8 mouse cellular contexts compared by ENCODE assay signal in genomic region chr10:81168087-81168431, GRCm38 (mm10). TPM values are rescaled to one million over a fixed set of nuclear protein-coding genes. Genes with fewer than 3 reads are reported as not detected.
A peak's percentile ranks its signal among the peaks of the same experiment; 100 is the strongest.
DNase-seq lines count a peak whose midpoint lies in the region; ATAC-seq and TF ChIP-seq lines count a peak whose summit lies in the region.

No protein-coding gene starts in this region.

- no peaks in the 10 kb centered on the region for H3K27me3 ChIP-seq in kidney, embryonic 14.5 days (ENCODE audit: control insufficient read depth, insufficient read depth, low read length)
- no peaks in the 10 kb centered on the region for H3K27me3 ChIP-seq in hindbrain, embryonic 11.5 days (ENCODE audit: control insufficient read depth, insufficient read depth, low read length)

- no peaks in the 10 kb centered on the region for H3K9me3 ChIP-seq in kidney, embryonic 14.5 days (ENCODE audit: control insufficient read depth, low read length)
- no peaks in the 10 kb centered on the region for H3K9me3 ChIP-seq in hindbrain, embryonic 11.5 days (ENCODE audit: control insufficient read depth, low read length)

- WGBS in kidney, embryonic 14.5 days: 7% methylated on average over 5 of the region's 5 CpGs
- under 1% methylated on average over 5 of the region's 5 CpGs for WGBS in bone marrow, adult 2 months
- WGBS in hindbrain, embryonic 11.5 days: 9% methylated on average over 5 of the region's 5 CpGs

- peak overlapping the region; percentile 89 for H3K27ac ChIP-seq in kidney, embryonic 14.5 days (ENCODE audit: low read depth, low read length)
- peak overlapping the region; percentile 85 for H3K27ac ChIP-seq in bone marrow, adult 2 months (ENCODE audit: control insufficient read depth, insufficient read depth, low read depth, low read length, poor library complexity)
- peak overlapping the region; percentile 24; the same call in 1 of the 2 replicates for H3K27ac ChIP-seq in hindbrain, embryonic 11.5 days (ENCODE audit: low read depth, low read length)

- H3K9ac ChIP-seq in kidney, embryonic 14.5 days (ENCODE audit: low read depth, low read length): peak overlapping the region; percentile 61; the same call in 1 of the 2 replicates
- H3K9ac ChIP-seq in hindbrain, embryonic 11.5 days (ENCODE audit: low read depth, low read length): 0 out of 2 replicates have a peak overlapping the region, but pooled peaks have one; percentile 28

- peak overlapping the region; percentile 43 for H3K4me3 ChIP-seq in kidney, embryonic 14.5 days (ENCODE audit: low read length)
- peak overlapping the region; percentile 62 for H3K4me3 ChIP-seq in bone marrow, adult 2 months (replicated peaks; ENCODE audit: control insufficient read depth, low read depth, low read length)
- peak overlapping the region; percentile 27 for H3K4me3 ChIP-seq in hindbrain, embryonic 11.5 days (ENCODE audit: low read depth, low read length)

- no peak for TF ChIP-seq POLR2A in bone marrow, adult 2 months (IDR thresholded peaks at IDR 0.05; ENCODE audit: borderline replicate concordance, control insufficient read depth, low read depth, low read length)

- TF ChIP-seq CTCF in bone marrow, adult 2 months (IDR thresholded peaks at IDR 0.05; ENCODE audit: control insufficient read depth, insufficient read depth, low read length): no peak

- H3K4me2 ChIP-seq in kidney, embryonic 14.5 days (replicated peaks; ENCODE audit: low read depth, low read length): peak overlapping the region; percentile 79
- peak overlapping the region; percentile 66 for H3K4me2 ChIP-seq in hindbrain, embryonic 11.5 days (replicated peaks; ENCODE audit: low read depth, low read length)

- DNase-seq in kidney, adult 9 months: no peak
- DNase-seq in hindbrain, embryonic 11.5 days (ENCODE audit: low spot score): no peak
- DNase-seq in c-Kit-positive CD71-positive TER-119-positive erythroid progenitor cells, embryonic 14.5 days (ENCODE audit: low spot score): no peak
- no peak for DNase-seq in MN1 (ENCODE audit: low spot score)
- no peak for DNase-seq in adrenal gland, adult 18-20 months (ENCODE audit: low spot score in 2 of 2)

- peak; percentile 61 for ATAC-seq in kidney, embryonic 14.5 days (ENCODE audit: low FRiP score, low TSS enrichment)
- peak; percentile 75 for ATAC-seq in hindbrain, embryonic 11.5 days (ENCODE audit: low FRiP score)
- peak; percentile 27 for ATAC-seq in megakaryocyte-erythroid progenitor cell, adult 5-6 weeks (replicated peaks; ENCODE audit: low FRiP score, low TSS enrichment, poor library complexity, severe bottlenecking)

- peaks cover 11% of the 10 kb centered on the region; the same call in 1 of the 2 replicates for H3K4me1 ChIP-seq in kidney, embryonic 14.5 days (ENCODE audit: control insufficient read depth, insufficient read depth, low read length)
- peaks cover 1% of the 10 kb centered on the region for H3K4me1 ChIP-seq in bone marrow, adult 2 months (ENCODE audit: control insufficient read depth, insufficient read depth, low read length)
- 0 out of 2 replicates have a peak, but pooled peaks cover 3% of the 10 kb centered on the region for H3K4me1 ChIP-seq in hindbrain, embryonic 11.5 days (replicated peaks; ENCODE audit: control insufficient read depth, insufficient read depth, low read length)

- H3K36me3 ChIP-seq in kidney, embryonic 14.5 days (ENCODE audit: control insufficient read depth, insufficient read depth, low read length): peaks cover 12% of the 10 kb centered on the region
- no peaks in the 10 kb centered on the region for H3K36me3 ChIP-seq in hindbrain, embryonic 11.5 days (ENCODE audit: control insufficient read depth, insufficient read depth, low read length)

RNA-seq across cellular contexts. Expression of gene Pias4, which starts 0.3 kb away (rescaled TPM):
- 45.3 and 48.4 TPM in 2 replicates for polyA plus RNA-seq in kidney, embryonic 14.5 days (2014; fragmentation: Nextera tagmentation; extraction: Ambion mirVana)
- polyA plus RNA-seq in bone marrow, adult 2 months (2011; ENCODE audit: insufficient read depth, insufficient read length, low replicate concordance, missing spikeins): 11.1 and 29.0 TPM in 2 replicates
- polyA plus RNA-seq in hindbrain, embryonic 11.5 days (2014; fragmentation: Nextera tagmentation; extraction: Ambion mirVana): 52.7 and 54.1 TPM in 2 replicates
- total RNA-seq in megakaryocyte-erythroid progenitor cell, adult 5-6 weeks (2014; fragmentation: Nextera tagmentation): 14.8 and 15.2 TPM in 2 replicates
- total RNA-seq in megakaryocyte-erythroid progenitor cell, adult 5-6 weeks (2017): 5.4 and 20.8 TPM in 2 replicates
- 10 to 100 TPM; 27.3 to 29.7 TPM for total RNA-seq in adrenal gland, adult 18-20 months (2021)

RNA-seq across cellular contexts. Expression of gene Eef2, which starts 8.4 kb away (rescaled TPM):
- 465 and 473 TPM in 2 replicates for polyA plus RNA-seq in kidney, embryonic 14.5 days (2014; fragmentation: Nextera tagmentation; extraction: Ambion mirVana)
- 347 and 468 TPM in 2 replicates for polyA plus RNA-seq in bone marrow, adult 2 months (2011; ENCODE audit: insufficient read depth, insufficient read length, low replicate concordance, missing spikeins)
- polyA plus RNA-seq in hindbrain, embryonic 11.5 days (2014; fragmentation: Nextera tagmentation; extraction: Ambion mirVana): 380 and 413 TPM in 2 replicates
- total RNA-seq in megakaryocyte-erythroid progenitor cell, adult 5-6 weeks (2014; fragmentation: Nextera tagmentation): 1,282 and 1,455 TPM in 2 replicates
- 1,743 and 1,799 TPM in 2 replicates for total RNA-seq in megakaryocyte-erythroid progenitor cell, adult 5-6 weeks (2017)
- 1,000 to 10,000 TPM; 1,443 to 1,598 TPM for total RNA-seq in adrenal gland, adult 18-20 months (2021)

RNA-seq across cellular contexts. Expression of gene Dapk3, which starts 14.7 kb away (rescaled TPM):
- polyA plus RNA-seq in kidney, embryonic 14.5 days (2014; fragmentation: Nextera tagmentation; extraction: Ambion mirVana): 45.7 and 58.0 TPM in 2 replicates
- polyA plus RNA-seq in bone marrow, adult 2 months (2011; ENCODE audit: insufficient read depth, insufficient read length, low replicate concordance, missing spikeins): 7.2 and 23.2 TPM in 2 replicates
- polyA plus RNA-seq in hindbrain, embryonic 11.5 days (2014; fragmentation: Nextera tagmentation; extraction: Ambion mirVana): 49.9 and 53.3 TPM in 2 replicates
- 27.7 and 51.7 TPM in 2 replicates for total RNA-seq in megakaryocyte-erythroid progenitor cell, adult 5-6 weeks (2014; fragmentation: Nextera tagmentation)
- total RNA-seq in megakaryocyte-erythroid progenitor cell, adult 5-6 weeks (2017): 16.2 and 30.9 TPM in 2 replicates
- total RNA-seq in adrenal gland, adult 18-20 months (2021): 10 to 100 TPM; 63.4 to 74.2 TPM

RNA-seq across cellular contexts. Expression of gene 4930442H23Rik, which starts 15.6 kb away (rescaled TPM):
- not detected in 2 replicates for polyA plus RNA-seq in kidney, embryonic 14.5 days (2014; fragmentation: Nextera tagmentation; extraction: Ambion mirVana)
- polyA plus RNA-seq in bone marrow, adult 2 months (2011; ENCODE audit: insufficient read depth, insufficient read length, low replicate concordance, missing spikeins): not detected in 2 replicates
- polyA plus RNA-seq in hindbrain, embryonic 11.5 days (2014; fragmentation: Nextera tagmentation; extraction: Ambion mirVana): not detected in 2 replicates
- total RNA-seq in megakaryocyte-erythroid progenitor cell, adult 5-6 weeks (2014; fragmentation: Nextera tagmentation): not detected in 2 replicates
- total RNA-seq in megakaryocyte-erythroid progenitor cell, adult 5-6 weeks (2017): not detected in 2 replicates
- total RNA-seq in adrenal gland, adult 18-20 months (2021): not detected

RNA-seq across cellular contexts. Expression of gene Zbtb7a, which starts 33.0 kb away (rescaled TPM):
- 16.1 and 18.1 TPM in 2 replicates for polyA plus RNA-seq in kidney, embryonic 14.5 days (2014; fragmentation: Nextera tagmentation; extraction: Ambion mirVana)
- 28.2 and 31.0 TPM in 2 replicates for polyA plus RNA-seq in bone marrow, adult 2 months (2011; ENCODE audit: insufficient read depth, insufficient read length, low replicate concordance, missing spikeins)
- polyA plus RNA-seq in hindbrain, embryonic 11.5 days (2014; fragmentation: Nextera tagmentation; extraction: Ambion mirVana): 6.6 and 7.9 TPM in 2 replicates
- 33.4 and 34.4 TPM in 2 replicates for total RNA-seq in megakaryocyte-erythroid progenitor cell, adult 5-6 weeks (2014; fragmentation: Nextera tagmentation)
- 8.5 and 15.9 TPM in 2 replicates for total RNA-seq in megakaryocyte-erythroid progenitor cell, adult 5-6 weeks (2017)
- total RNA-seq in adrenal gland, adult 18-20 months (2021): 10 to 100 TPM; 65.3 to 84.8 TPM

Comparison
In these comparisons a context has a peak if more than half of its experiments do, and no peak if none do; other contexts are left out.
1. H3K27ac ChIP-seq: peak in every context shown above with its lines; median percentile 89 in kidney, embryonic 14.5 days; 85 in bone marrow, adult 2 months; 24 in hindbrain, embryonic 11.5 days.